Mouse (Mus musculus): Measurements from ENCODE around the gene Ppp1r2.

GRCm38 (mm10) chr16:31314497-31315233 lies 39.6 kb upstream of the Ppp1r2 start, which contains the start of gene Apod:
- TF ChIP-seq CTCF (IDR thresholded peaks at IDR 0.05; ENCODE audit: borderline replicate concordance, insufficient read depth, low read depth, low read length) (no peak), POLR2A (IDR thresholded peaks at IDR 0.05; ENCODE audit: borderline replicate concordance, insufficient read depth, low read length) (no peak)

All from cerebellum, adult 2 months (tissue).